Mouse (Mus musculus): ENCODE results near the gene Olfr603. TPM values are rescaled to one million over a fixed set of nuclear protein-coding genes. Genes with fewer than 3 reads are reported as not detected.
"Not testable (repeated sequence)": the region's sequence is repeated elsewhere in the genome, so short reads cannot be mapped to it uniquely, and the experiment has no call there.

The Olfr603 gene
- not detected in 2 replicates for polyA plus RNA-seq (2012; rRNA removed)

- no peaks in the 10 kb centered on the region for H3K4me1 ChIP-seq (ENCODE audit: control insufficient read depth, insufficient read depth, low read length)
These were observed at the start of gene Olfr603 for GRCm38 (mm10) chr7:103386077-103386476. TSS of gene Olfr603 (minus strand) at chr7:103386177.

GRCm38 (mm10) chr7:103414772-103415171, 28.8 kb upstream of the Olfr603 start, which contains the start of gene Usp17lc:
TSS of gene Usp17lc (plus strand) at chr7:103415072.
- not testable (repeated sequence) for H3K4me3 ChIP-seq (replicated peaks; ENCODE audit: extremely low read depth, low read depth, low read length); H3K4me1 ChIP-seq (ENCODE audit: control insufficient read depth, insufficient read depth, low read length); DNase-seq
- WGBS: 73% methylated on average over 1 of the region's 1 CpGs

More at GRCm38 (mm10) chr7:103386077-103386476, at the start of gene Olfr603:
- TF ChIP-seq POLR2A (IDR thresholded peaks at IDR 0.05; ENCODE audit: borderline replicate concordance, extremely low read depth, low read depth, low read length) (no peak), CTCF (IDR thresholded peaks at IDR 0.05; ENCODE audit: insufficient read depth, low read length) (no peak)
- no peak within 1 kb of the TSS for H3K4me3 ChIP-seq (replicated peaks; ENCODE audit: extremely low read depth, low read depth, low read length)
- DNase-seq: no peak

DNA sequence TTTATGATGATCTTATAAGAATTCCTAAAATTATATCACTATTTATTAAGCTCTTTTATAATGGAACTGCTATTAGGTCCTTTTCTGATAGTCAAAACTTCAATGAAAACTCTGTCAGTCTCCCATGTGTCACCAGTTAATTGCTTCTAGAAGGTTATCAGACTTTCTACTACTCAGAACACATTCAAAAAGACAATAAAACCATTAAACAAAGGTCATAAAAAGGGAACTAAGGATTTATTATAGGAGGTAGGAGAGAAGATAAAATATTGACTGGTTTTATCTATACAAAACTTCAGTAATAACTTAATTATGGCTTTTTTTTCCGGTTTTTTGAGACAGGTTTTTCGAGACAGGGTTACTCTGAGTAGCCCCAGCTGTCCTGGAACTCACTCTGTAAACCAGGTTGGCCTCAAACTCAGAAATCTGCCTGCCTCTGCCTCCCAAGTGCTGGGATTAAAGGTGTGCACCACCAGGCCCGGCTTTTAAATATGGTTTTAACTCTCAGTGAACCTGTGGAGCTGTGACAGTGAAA, 20.6 kb upstream of the Olfr603 start:
- 55% methylated on average over 3 of the region's 3 CpGs for WGBS
- not testable (repeated sequence) for H3K4me1 ChIP-seq (ENCODE audit: control insufficient read depth, insufficient read depth, low read length); H3K4me3 ChIP-seq (replicated peaks; ENCODE audit: extremely low read depth, low read depth, low read length); DNase-seq

DNA sequence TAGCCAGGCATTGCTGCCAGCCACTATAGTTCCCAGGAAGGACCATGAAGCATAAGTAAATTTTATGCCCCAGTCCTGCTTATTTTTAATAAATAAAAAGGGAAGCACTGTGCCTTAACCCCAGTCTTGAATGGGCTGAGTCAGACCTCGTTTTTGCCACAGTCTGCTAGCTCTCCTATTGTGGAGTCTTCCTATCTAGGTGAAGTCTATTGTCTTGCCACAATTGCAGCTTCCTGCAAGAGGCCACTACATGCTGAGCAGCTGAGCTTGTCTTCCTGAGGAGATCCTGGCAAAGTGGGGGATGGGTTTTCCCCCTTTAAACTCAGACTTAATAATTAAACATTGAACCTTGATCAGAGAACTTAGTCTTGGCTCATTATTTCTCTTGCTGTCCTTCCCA, 13.0 kb upstream of the Olfr603 start:
- Histone ChIP-seq H3K4me1 (ENCODE audit: control insufficient read depth, insufficient read depth, low read length) (no peaks in the 10 kb centered on the region), H3K4me3 (replicated peaks; ENCODE audit: extremely low read depth, low read depth, low read length) (no peak overlapping the region)
- WGBS: 5% methylated on average over 1 of the region's 1 CpGs
- no peak for DNase-seq
- TF ChIP-seq CTCF (IDR thresholded peaks at IDR 0.05; ENCODE audit: insufficient read depth, low read length) (no peak), POLR2A (IDR thresholded peaks at IDR 0.05; ENCODE audit: borderline replicate concordance, extremely low read depth, low read depth, low read length) (no peak)

GRCm38 (mm10) chr7:103397758-103398157, 11.8 kb upstream of the Olfr603 start:
- no peak overlapping the region for H3K4me3 ChIP-seq (replicated peaks; ENCODE audit: extremely low read depth, low read depth, low read length)
- TF ChIP-seq POLR2A (IDR thresholded peaks at IDR 0.05; ENCODE audit: borderline replicate concordance, extremely low read depth, low read depth, low read length) (no peak), CTCF (IDR thresholded peaks at IDR 0.05; ENCODE audit: insufficient read depth, low read length) (no peak)
- DNase-seq: no peak
- H3K4me1 ChIP-seq (ENCODE audit: control insufficient read depth, insufficient read depth, low read length): no peaks in the 10 kb centered on the region

- TF ChIP-seq CTCF (IDR thresholded peaks at IDR 0.05; ENCODE audit: insufficient read depth, low read length) (no peak), POLR2A (IDR thresholded peaks at IDR 0.05; ENCODE audit: borderline replicate concordance, extremely low read depth, low read depth, low read length) (no peak)
- no peaks in the 10 kb centered on the region for H3K4me1 ChIP-seq (ENCODE audit: control insufficient read depth, insufficient read depth, low read length)
- 80% methylated on average over 1 of the region's 1 CpGs for WGBS
- H3K4me3 ChIP-seq (replicated peaks; ENCODE audit: extremely low read depth, low read depth, low read length): no peak within 1 kb of the TSS
- DNase-seq: no peak
These were observed 23.4 kb downstream of the Olfr603 start, which contains the start of gene Olfr601 for GRCm38 (mm10) chr7:103362555-103362954. TSS of gene Olfr601 (minus strand) at chr7:103362655.

DNA sequence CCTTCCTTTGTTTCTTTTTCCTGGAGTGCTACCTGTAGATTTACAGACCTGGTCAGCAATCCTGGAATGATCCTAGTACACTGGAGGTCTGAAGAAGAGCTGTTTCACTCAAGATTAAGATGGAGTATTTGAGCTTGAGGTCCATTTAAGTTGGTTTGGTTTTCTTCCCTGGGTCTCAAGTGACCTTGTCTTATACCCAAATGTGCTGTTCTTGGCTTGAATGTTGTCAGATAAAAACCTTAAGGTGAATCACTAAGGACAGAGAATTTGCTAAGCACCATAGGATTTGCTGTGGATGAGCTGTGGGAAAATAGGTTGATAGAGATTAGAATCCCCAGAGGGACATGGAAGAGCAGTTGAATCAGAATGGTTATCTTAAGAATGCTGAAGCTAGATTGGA, 36.4 kb downstream of the Olfr603 start, which contains the start of gene Olfr600:
Gene Olfr600, minus strand, starts transcription at position 101 of the 400 bp plus-strand sequence.
- no peaks in the 10 kb centered on the region for H3K4me1 ChIP-seq (ENCODE audit: control insufficient read depth, insufficient read depth, low read length)
- no peak for DNase-seq

GRCm38 (mm10) chr7:103335617-103336016, 50.4 kb downstream of the Olfr603 start, which contains the start of gene Olfr599:
TSS of gene Olfr599 (plus strand) at chr7:103335917.
- Histone ChIP-seq H3K4me3 (replicated peaks; ENCODE audit: extremely low read depth, low read depth, low read length) (no peak within 1 kb of the TSS), H3K4me1 (ENCODE audit: control insufficient read depth, insufficient read depth, low read length) (no peaks in the 10 kb centered on the region)
- TF ChIP-seq CTCF (IDR thresholded peaks at IDR 0.05; ENCODE audit: insufficient read depth, low read length): no peak
- no peak for TF ChIP-seq POLR2A (IDR thresholded peaks at IDR 0.05; ENCODE audit: borderline replicate concordance, extremely low read depth, low read depth, low read length)
- DNase-seq: no peak
- 88% methylated on average over 1 of the region's 1 CpGs for WGBS

More for the DNA sequence above, 36.4 kb downstream of the Olfr603 start, which contains the start of gene Olfr600:
- no peak within 1 kb of the TSS for H3K4me3 ChIP-seq (replicated peaks; ENCODE audit: extremely low read depth, low read depth, low read length)
- TF ChIP-seq CTCF (IDR thresholded peaks at IDR 0.05; ENCODE audit: insufficient read depth, low read length) (no peak), POLR2A (IDR thresholded peaks at IDR 0.05; ENCODE audit: borderline replicate concordance, extremely low read depth, low read depth, low read length) (no peak)

Other genes starting within 250 kb of the Olfr603 start
- gene Olfr588-ps1, start 245.3 kb downstream of the Olfr603 start, polyA plus RNA-seq (2012; rRNA removed): not detected in 2 replicates
- gene Olfr589, start 229.8 kb downstream of the Olfr603 start, polyA plus RNA-seq (2012; rRNA removed): not detected in 2 replicates
- gene Olfr591, start 207.8 kb downstream of the Olfr603 start, polyA plus RNA-seq (2012; rRNA removed): not detected in 2 replicates
- gene Olfr592, start 201.4 kb downstream of the Olfr603 start, polyA plus RNA-seq (2012; rRNA removed): not detected in 2 replicates
- not detected in 2 replicates for gene Olfr593, start 174.3 kb downstream of the Olfr603 start, polyA plus RNA-seq (2012; rRNA removed)
- gene Olfr594, start 169.2 kb downstream of the Olfr603 start, polyA plus RNA-seq (2012; rRNA removed): not detected in 2 replicates
- gene Usp17ld, start 133.7 kb downstream of the Olfr603 start, polyA plus RNA-seq (2012; rRNA removed): not detected in 2 replicates
- gene Olfr596, start 80.5 kb downstream of the Olfr603 start, polyA plus RNA-seq (2012; rRNA removed): not detected in 2 replicates
- gene Olfr597, start 69.9 kb downstream of the Olfr603 start, polyA plus RNA-seq (2012; rRNA removed): not detected in 2 replicates
- not detected in 2 replicates for gene Olfr598, start 62.6 kb downstream of the Olfr603 start, polyA plus RNA-seq (2012; rRNA removed)
- not detected in 2 replicates for gene Olfr599, start 50.3 kb downstream of the Olfr603 start, polyA plus RNA-seq (2012; rRNA removed)
- not detected in 2 replicates for gene Olfr600, start 36.5 kb downstream of the Olfr603 start, polyA plus RNA-seq (2012; rRNA removed)
- not detected in 2 replicates for gene Olfr601, start 23.5 kb downstream of the Olfr603 start, polyA plus RNA-seq (2012; rRNA removed)
- not detected in 2 replicates for gene Usp17lc, start 28.9 kb upstream of the Olfr603 start, polyA plus RNA-seq (2012; rRNA removed)
- not detected in 2 replicates for gene Olfr605, start 59.3 kb upstream of the Olfr603 start, polyA plus RNA-seq (2012; rRNA removed)
- gene Olfr606, start 62.9 kb upstream of the Olfr603 start, polyA plus RNA-seq (2012; rRNA removed): not detected in 2 replicates
- not detected in 2 replicates for gene Olfr607, start 78.0 kb upstream of the Olfr603 start, polyA plus RNA-seq (2012; rRNA removed)
- gene Olfr608, start 83.7 kb upstream of the Olfr603 start, polyA plus RNA-seq (2012; rRNA removed): not detected in 2 replicates
- gene Olfr609, start 111.9 kb upstream of the Olfr603 start, polyA plus RNA-seq (2012; rRNA removed): not detected in 2 replicates
- gene Olfr610, start 125.9 kb upstream of the Olfr603 start, polyA plus RNA-seq (2012; rRNA removed): not detected in 2 replicates
- not detected in 2 replicates for gene Olfr611, start 134.7 kb upstream of the Olfr603 start, polyA plus RNA-seq (2012; rRNA removed)
- gene Olfr612, start 156.5 kb upstream of the Olfr603 start, polyA plus RNA-seq (2012; rRNA removed): not detected in 2 replicates
- gene Olfr613, start 161.9 kb upstream of the Olfr603 start, polyA plus RNA-seq (2012; rRNA removed): not detected in 2 replicates
- gene Olfr615, start 169.9 kb upstream of the Olfr603 start, polyA plus RNA-seq (2012; rRNA removed): not detected in 2 replicates
- gene Olfr616, start 183.0 kb upstream of the Olfr603 start, polyA plus RNA-seq (2012; rRNA removed): not detected in 2 replicates
- gene Olfr617, start 186.9 kb upstream of the Olfr603 start, polyA plus RNA-seq (2012; rRNA removed): not detected in 2 replicates
- not detected in 2 replicates for gene Olfr618, start 203.9 kb upstream of the Olfr603 start, polyA plus RNA-seq (2012; rRNA removed)
- not detected in 2 replicates for gene Olfr619, start 214.4 kb upstream of the Olfr603 start, polyA plus RNA-seq (2012; rRNA removed)
- not detected in 2 replicates for gene Olfr620, start 226.4 kb upstream of the Olfr603 start, polyA plus RNA-seq (2012; rRNA removed)